Mouse (Mus musculus) olfactory bulb, adult 2 months (tissue): ENCODE measurements around the gene Cdk8.

Experiments
- CTCF ChIP-seq: fragments of 200-500 bp; IDR thresholded peaks from 2 replicates; pipeline ENCODE4 v1.5.1; 2012; ENCODE audit warnings: low read depth, mild to moderate bottlenecking, low read length, moderate library complexity; ENCODE audit not compliant: insufficient read depth
- POLR2A ChIP-seq: fragments of 200-500 bp; IDR thresholded peaks from 2 replicates; pipeline ENCODE4 v1.6.1; 2012; ENCODE audit warnings: mild to moderate bottlenecking, low read depth, low read length, moderate library complexity; ENCODE audit not compliant: insufficient read depth

DNA sequence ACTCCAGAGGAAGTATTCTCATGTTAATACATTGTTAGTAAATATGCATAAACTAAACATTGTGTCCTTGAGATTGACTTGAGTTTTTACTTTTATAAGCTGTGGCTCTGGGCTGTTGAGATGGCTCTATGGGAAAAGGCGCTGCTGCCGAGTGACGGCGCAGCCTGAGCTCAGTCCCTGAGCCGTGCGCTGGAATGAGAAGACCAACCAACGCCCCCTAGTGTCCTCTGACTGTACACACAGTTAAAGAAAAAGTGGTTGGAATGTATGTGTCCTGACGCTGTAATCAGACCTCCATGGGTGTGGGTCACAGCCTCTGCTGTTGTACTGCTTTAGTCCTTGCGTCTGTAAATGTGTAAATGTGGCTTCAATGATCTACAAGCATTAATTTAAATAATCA, 29.0 kb downstream of the Cdk8 start:
- TF ChIP-seq POLR2A (no peak), CTCF (no peak)
